Mouse (Mus musculus) intestine, embryonic 16.5 days (tissue): ENCODE results near the gene Cdkl5. TPM values are rescaled to one million over a fixed set of nuclear protein-coding genes. Genes with fewer than 3 reads are reported as not detected.

Experiments
- ATAC-seq: fragments of 200-750 bp; cut with Nextera tagmentation; 2 replicates; pipeline ENCODE4 v1.8.0; 2017; ENCODE audit warnings: moderate TSS enrichment, moderate library complexity
- H3K27ac ChIP-seq: fragments of 300-500 bp; sonication (generic); 2 replicates; pipeline ENCODE4 v1.5.1; 2014; ENCODE audit warnings: mild to moderate bottlenecking, low read length
- H3K27me3 ChIP-seq: fragments of 300-500 bp; sonication (generic); replicated peaks from 2 replicates; pipeline ENCODE4 v1.6.1; 2014; ENCODE audit warnings: low read length, control low read depth, mixed read lengths; ENCODE audit not compliant: control insufficient read depth, insufficient read depth
- H3K36me3 ChIP-seq: fragments of 300-500 bp; sonication (generic); 2 replicates; pipeline ENCODE4 v1.6.1; 2014; ENCODE audit warnings: low read length, control low read depth; ENCODE audit not compliant: control insufficient read depth, insufficient read depth
- H3K4me1 ChIP-seq: fragments of 300-500 bp; sonication (generic); 2 replicates; pipeline ENCODE4 v1.6.1; 2014; ENCODE audit warnings: low read length, control low read depth, mixed read lengths; ENCODE audit not compliant: control insufficient read depth, insufficient read depth
- H3K4me2 ChIP-seq: fragments of 300-500 bp; sonication (generic); 2 replicates; pipeline ENCODE4 v1.6.1; 2014; ENCODE audit warnings: low read depth, low read length, control low read depth
- H3K4me3 ChIP-seq: fragments of 300-500 bp; sonication (generic); 2 replicates; pipeline ENCODE4 v1.5.1; 2014; ENCODE audit warnings: mild to moderate bottlenecking, low read length
- H3K9ac ChIP-seq: fragments of 300-500 bp; sonication (generic); 2 replicates; pipeline ENCODE4 v1.6.1; 2014; ENCODE audit warnings: low read depth, low read length
- H3K9me3 ChIP-seq: fragments of 300-500 bp; sonication (generic); 2 replicates; pipeline ENCODE4 v1.6.1; 2016; ENCODE audit warnings: low read length, control low read depth; ENCODE audit not compliant: control insufficient read depth
- WGBS: fragments of 180-500 bp; shearing (Covaris S2); extraction: QIAGEN DNeasy Blood & Tissue Kit; methylation state at CpG from one replicate; pipeline ENCODE4 v1.1.7; 2014; 5-methylcytosine and 5-hydroxymethylcytosine counted together
- polyA plus RNA-seq: library from polyadenylated mRNA; unstranded; fragments of >200 nt; fragmentation: Nextera tagmentation; extraction: Ambion mirVana; gene quantifications from 2 replicates; pipeline ENCODE4 v1.2.1, GENCODE M21; 2015

Cdkl5 gene
- polyA plus RNA-seq, 1 experiment from 2014 or later: 1.5 TPM

DNA sequence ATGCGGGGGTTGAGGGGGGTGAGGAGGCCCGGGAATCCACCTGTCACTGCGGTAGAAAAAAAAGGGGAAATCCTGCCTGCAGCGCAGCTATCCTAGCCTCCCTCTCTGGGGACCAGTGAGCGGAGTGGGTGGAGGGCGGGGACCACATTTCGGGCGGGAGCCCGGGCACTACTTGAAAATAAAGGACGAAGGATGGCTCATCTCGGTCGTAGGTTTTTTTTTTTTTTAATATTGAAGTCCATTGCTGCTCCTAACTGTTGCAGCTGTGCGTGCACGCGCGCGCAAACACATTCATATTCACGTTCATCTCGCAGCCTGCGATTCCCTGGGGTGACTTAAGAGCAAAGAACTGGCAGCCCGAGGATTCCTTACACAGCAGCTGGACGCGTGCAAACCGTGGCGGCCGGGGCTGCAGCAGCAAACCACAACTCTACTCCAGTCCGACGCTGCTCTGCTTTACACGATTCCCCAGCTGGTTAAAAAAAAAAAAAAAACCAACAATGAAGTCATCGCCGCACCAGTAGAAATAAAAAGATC lies 695 bp upstream of the Cdkl5 start:
- peak overlapping the region; percentile 54 for H3K27ac ChIP-seq

GRCm38 (mm10) chrX:160993749-160994539 lies 560 bp downstream of the Cdkl5 start:
- Histone ChIP-seq H3K27me3 (0 out of 2 replicates have a peak, but pooled peaks cover 5% of the 10 kb centered on the region), H3K27ac (peak overlapping the region; percentile 48), H3K4me2 (peak overlapping the region; percentile 50), H3K4me1 (no peaks in the 10 kb centered on the region), H3K4me3 (peak overlapping the region; percentile 61), H3K36me3 (no peaks in the 10 kb centered on the region), H3K9ac (peak overlapping the region; percentile 71), H3K9me3 (no peaks in the 10 kb centered on the region)
- 17% methylated on average over 33 of the region's 39 CpGs for WGBS
- ATAC-seq: peak; percentile 73

More for the DNA sequence above, 695 bp upstream of the Cdkl5 start:
- H3K4me2 ChIP-seq: peak overlapping the region; percentile 42
- ATAC-seq: peak; percentile 72
- H3K9ac ChIP-seq: peak overlapping the region; percentile 57
- no peaks in the 10 kb centered on the region for H3K36me3 ChIP-seq
- peak overlapping the region; percentile 61 for H3K4me3 ChIP-seq
- 15% methylated on average over 31 of the region's 31 CpGs for WGBS
- 0 out of 2 replicates have a peak, but pooled peaks cover 5% of the 10 kb centered on the region for H3K27me3 ChIP-seq
- H3K4me1 ChIP-seq: no peaks in the 10 kb centered on the region
- H3K9me3 ChIP-seq: no peaks in the 10 kb centered on the region

- H3K9ac ChIP-seq: no peak overlapping the region
- no peaks in the 10 kb centered on the region for H3K36me3 ChIP-seq
- 0 out of 2 replicates have a peak, but pooled peaks cover 5% of the 10 kb centered on the region for H3K27me3 ChIP-seq
- WGBS: 30% methylated on average over 2 of the region's 2 CpGs
- H3K27ac ChIP-seq: no peak overlapping the region
- H3K4me1 ChIP-seq: no peaks in the 10 kb centered on the region
- no peak overlapping the region for H3K4me3 ChIP-seq
- H3K9me3 ChIP-seq: no peaks in the 10 kb centered on the region
- ATAC-seq: no peak
- H3K4me2 ChIP-seq: no peak overlapping the region
These were observed 1.8 kb downstream of the Cdkl5 start for GRCm38 (mm10) chrX:160992703-160993102.

- 74% methylated on average over 4 of the region's 4 CpGs for WGBS
- Histone ChIP-seq H3K27me3 (0 out of 2 replicates have a peak, but pooled peaks cover 2% of the 10 kb centered on the region), H3K27ac (no peak overlapping the region), H3K9me3 (no peaks in the 10 kb centered on the region), H3K4me3 (no peak overlapping the region), H3K4me2 (no peak overlapping the region), H3K36me3 (no peaks in the 10 kb centered on the region), H3K4me1 (no peaks in the 10 kb centered on the region), H3K9ac (no peak overlapping the region)
- ATAC-seq: no peak
These were observed 4.2 kb downstream of the Cdkl5 start for GRCm38 (mm10) chrX:160990276-160990675.

DNA sequence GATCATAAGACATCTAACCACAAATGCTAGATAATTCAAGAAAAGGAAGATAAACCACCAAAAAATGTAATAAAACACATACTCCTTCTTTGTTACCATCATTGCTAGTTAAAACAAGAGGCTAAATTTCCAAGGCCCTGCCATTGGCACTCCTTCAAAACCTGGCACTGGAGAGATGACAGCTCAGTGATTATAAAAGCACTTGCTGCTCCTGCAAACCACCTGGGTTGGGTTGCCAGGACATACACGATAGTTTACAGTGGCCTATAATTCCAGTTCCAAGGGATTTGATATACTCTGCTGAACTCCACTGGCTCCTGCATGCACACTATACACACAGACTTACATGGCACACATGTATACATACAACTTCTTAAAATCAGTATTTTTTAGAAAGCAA lies 16.6 kb downstream of the Cdkl5 start:
- H3K4me2 ChIP-seq: no peak overlapping the region
- peaks cover 3% of the 10 kb centered on the region; the same call in 1 of the 2 replicates for H3K27me3 ChIP-seq
- H3K27ac ChIP-seq: no peak overlapping the region
- H3K4me1 ChIP-seq: no peaks in the 10 kb centered on the region
- no peak for ATAC-seq
- H3K36me3 ChIP-seq: no peaks in the 10 kb centered on the region
- 76% methylated on average over 1 of the region's 1 CpGs for WGBS
- H3K9ac ChIP-seq: no peak overlapping the region
- H3K4me3 ChIP-seq: no peak overlapping the region
- H3K9me3 ChIP-seq: no peaks in the 10 kb centered on the region

DNA sequence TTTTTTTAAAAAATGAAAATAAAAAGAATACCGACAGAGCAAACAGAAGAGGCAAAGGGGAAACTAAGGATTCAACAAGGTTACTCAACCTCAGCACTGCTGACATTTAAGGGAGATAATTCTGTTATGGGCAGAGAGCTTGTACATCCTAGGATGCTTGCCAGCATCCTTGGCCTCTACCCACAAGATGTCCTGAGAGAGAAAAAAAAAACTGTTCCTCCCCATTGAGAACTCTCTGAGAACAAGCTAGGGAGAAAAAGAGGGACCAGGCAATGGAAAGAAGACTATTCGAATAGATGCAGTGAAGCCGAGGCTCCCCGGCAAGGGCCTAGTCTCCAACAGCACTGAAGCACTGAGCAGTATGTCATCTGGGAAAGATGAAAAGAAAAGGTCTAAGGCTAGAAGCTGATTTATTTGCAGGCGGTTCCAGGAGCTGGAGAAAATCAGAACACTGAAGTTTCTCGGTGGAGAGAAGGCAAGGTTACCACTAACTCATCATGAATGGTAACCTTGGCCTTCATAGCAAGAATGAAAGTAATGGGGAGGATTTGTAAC lies 22.4 kb downstream of the Cdkl5 start:
- 90% methylated on average over 6 of the region's 6 CpGs for WGBS
- ATAC-seq: no peak
- H3K4me1 ChIP-seq: no peaks in the 10 kb centered on the region
- no peak overlapping the region for H3K27ac ChIP-seq
- H3K27me3 ChIP-seq: no peaks in the 10 kb centered on the region
- no peaks in the 10 kb centered on the region for H3K9me3 ChIP-seq
- no peaks in the 10 kb centered on the region for H3K36me3 ChIP-seq
- no peak overlapping the region for H3K4me2 ChIP-seq
- no peak overlapping the region for H3K4me3 ChIP-seq
- H3K9ac ChIP-seq: no peak overlapping the region

- Histone ChIP-seq H3K4me3 (no peak overlapping the region), H3K27ac (no peak overlapping the region), H3K9ac (no peak overlapping the region), H3K9me3 (no peaks in the 10 kb centered on the region), H3K36me3 (no peaks in the 10 kb centered on the region), H3K4me1 (no peaks in the 10 kb centered on the region), H3K4me2 (no peak overlapping the region), H3K27me3 (no peaks in the 10 kb centered on the region)
- WGBS: 52% methylated on average over 5 of the region's 5 CpGs
- no peak for ATAC-seq
These were observed 35.8 kb downstream of the Cdkl5 start for GRCm38 (mm10) chrX:160958593-160959131.

GRCm38 (mm10) chrX:160949583-160949982 lies 44.9 kb downstream of the Cdkl5 start:
- Histone ChIP-seq H3K27ac (no peak overlapping the region), H3K9ac (no peak overlapping the region), H3K9me3 (no peaks in the 10 kb centered on the region), H3K4me2 (no peak overlapping the region), H3K4me3 (no peak overlapping the region), H3K36me3 (no peaks in the 10 kb centered on the region), H3K4me1 (no peaks in the 10 kb centered on the region), H3K27me3 (no peaks in the 10 kb centered on the region)
- WGBS: 90% methylated on average over 2 of the region's 2 CpGs
- no peak for ATAC-seq

DNA sequence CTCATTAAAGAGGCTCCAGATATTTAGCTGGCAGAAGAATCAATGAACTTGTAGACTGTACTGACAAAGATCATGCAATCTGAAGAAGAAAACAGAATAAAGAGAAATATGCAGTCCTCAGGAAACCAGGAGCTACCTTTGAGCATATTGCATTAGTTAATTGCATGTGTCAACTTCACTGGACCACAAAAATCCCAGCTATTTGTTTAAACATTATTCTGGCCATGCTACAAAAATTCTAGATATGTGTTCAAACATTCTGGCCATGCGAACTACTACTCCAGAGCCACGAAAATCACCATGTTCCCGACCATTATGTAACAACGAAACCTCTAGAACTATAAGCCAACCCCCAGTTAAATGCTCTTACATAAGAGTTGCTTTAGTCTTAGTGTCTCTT lies 49.8 kb downstream of the Cdkl5 start:
- Histone ChIP-seq H3K27ac (no peak overlapping the region), H3K9me3 (no peaks in the 10 kb centered on the region), H3K27me3 (0 out of 2 replicates have a peak, but pooled peaks cover 2% of the 10 kb centered on the region), H3K4me3 (no peak overlapping the region), H3K4me2 (no peak overlapping the region), H3K9ac (no peak overlapping the region), H3K4me1 (no peaks in the 10 kb centered on the region), H3K36me3 (no peaks in the 10 kb centered on the region)
- ATAC-seq: no peak
- 82% methylated on average over 4 of the region's 4 CpGs for WGBS
